ENCODE assay signal across 9 mouse cellular contexts in the genomic region with DNA sequence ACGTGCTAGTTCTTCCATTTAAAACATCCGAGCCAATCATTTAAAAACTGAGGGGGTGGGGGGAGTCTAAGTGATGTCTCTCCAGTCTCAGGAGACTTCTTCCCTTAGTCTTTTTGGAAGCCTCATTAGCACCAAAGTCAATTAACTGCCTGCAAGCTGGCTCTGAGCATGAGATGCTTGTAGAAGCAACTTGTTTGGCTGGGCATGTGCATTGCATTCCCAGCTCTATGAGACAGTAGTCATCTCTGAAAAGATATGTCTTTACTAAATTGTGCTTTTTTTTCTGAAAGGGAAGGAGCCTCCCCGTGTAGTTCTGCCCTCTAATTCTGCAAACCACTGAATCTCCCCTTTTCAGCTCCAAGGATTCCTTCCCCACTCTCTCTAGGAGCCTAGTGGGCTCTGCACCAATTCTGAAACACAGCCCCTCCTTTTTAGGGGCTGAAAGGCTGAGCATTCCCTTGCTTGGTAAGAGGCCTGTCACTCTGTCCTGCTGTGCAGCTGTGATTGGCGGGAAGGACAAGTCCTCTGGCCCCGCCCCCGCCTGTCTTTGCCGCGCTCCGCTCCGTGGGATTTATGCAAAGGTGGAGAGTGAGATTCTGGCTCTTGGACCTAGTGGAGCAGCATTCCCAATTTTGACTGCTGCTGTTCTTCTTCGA. TPM values are rescaled to one million over a fixed set of nuclear protein-coding genes. Genes with fewer than 3 reads are reported as not detected.
DNase-seq lines count a peak whose midpoint lies in the region; ATAC-seq and TF ChIP-seq lines count a peak whose summit lies in the region.
"Had no signal": no experiment of that assay in that cellular context is flagged by ENCODE, and none has a peak within 500 bp of the region (broad histone marks: within the 10 kb centered on the region; RNA-seq: fewer than 3 reads in every experiment).

Glra3 (plus strand) TSS at position 591 of the 656 bp plus-strand sequence.

- no peaks in the 10 kb centered on the region for H3K27me3 ChIP-seq in heart, embryonic 16.5 days (ENCODE audit: control insufficient read depth, insufficient read depth, low read length)
- no peaks in the 10 kb centered on the region for H3K27me3 ChIP-seq in embryonic facial prominence, embryonic 11.5 days (ENCODE audit: control insufficient read depth, insufficient read depth, low read length)
- H3K27me3 ChIP-seq in intestine, embryonic 16.5 days (replicated peaks; ENCODE audit: control insufficient read depth, insufficient read depth, low read length) = no peaks in the 10 kb centered on the region
- no peaks in the 10 kb centered on the region for H3K27me3 ChIP-seq in midbrain, embryonic 11.5 days (ENCODE audit: control insufficient read depth, insufficient read depth, low read length)
- H3K27me3 ChIP-seq in stomach, postnatal 0 days (ENCODE audit: control insufficient read depth, insufficient read depth, low read length) = no peaks in the 10 kb centered on the region

- peak within 1 kb of the TSS; percentile 32 for H3K4me2 ChIP-seq in heart, embryonic 16.5 days (ENCODE audit: low read depth, low read length)
- H3K4me2 ChIP-seq in embryonic facial prominence, embryonic 11.5 days (ENCODE audit: low read depth, low read length) = peak within 1 kb of the TSS; percentile 22
- H3K4me2 ChIP-seq in intestine, embryonic 16.5 days (ENCODE audit: low read depth, low read length) = peak within 1 kb of the TSS; percentile 7; the same call in 1 of the 2 replicates
- peak within 1 kb of the TSS; percentile 69 for H3K4me2 ChIP-seq in midbrain, embryonic 11.5 days
- no peak within 1 kb of the TSS for H3K4me2 ChIP-seq in stomach, postnatal 0 days (replicated peaks; ENCODE audit: low read depth)

- TF ChIP-seq CTCF in stomach, postnatal 0 days (IDR thresholded peaks at IDR 0.05; ENCODE audit: low read depth) = no peak

- no peaks in the 10 kb centered on the region for H3K36me3 ChIP-seq in heart, embryonic 16.5 days (ENCODE audit: control insufficient read depth, insufficient read depth)
- no peaks in the 10 kb centered on the region for H3K36me3 ChIP-seq in embryonic facial prominence, embryonic 11.5 days (replicated peaks; ENCODE audit: control insufficient read depth, insufficient read depth, low read depth, low read length)
- no peaks in the 10 kb centered on the region for H3K36me3 ChIP-seq in intestine, embryonic 16.5 days (ENCODE audit: control insufficient read depth, insufficient read depth, low read length)
- H3K36me3 ChIP-seq in midbrain, embryonic 11.5 days (ENCODE audit: control insufficient read depth, insufficient read depth, low read length) = no peaks in the 10 kb centered on the region
- no peaks in the 10 kb centered on the region for H3K36me3 ChIP-seq in stomach, postnatal 0 days (ENCODE audit: control insufficient read depth, insufficient read depth, low read length)

- no peak within 1 kb of the TSS for H3K27ac ChIP-seq in heart, embryonic 16.5 days (ENCODE audit: low read length)
- H3K27ac ChIP-seq in embryonic facial prominence, embryonic 11.5 days (replicated peaks; ENCODE audit: low read depth, low read length) = no peak within 1 kb of the TSS
- H3K27ac ChIP-seq in intestine, embryonic 16.5 days (ENCODE audit: low read length) = no peak within 1 kb of the TSS
- no peak within 1 kb of the TSS for H3K27ac ChIP-seq in midbrain, embryonic 11.5 days (ENCODE audit: low read depth, low read length)
- H3K27ac ChIP-seq in stomach, postnatal 0 days (replicated peaks) = no peak within 1 kb of the TSS

- no peak for DNase-seq in heart, adult 8-10 months (ENCODE audit: low spot score)
- peak; percentile 56 for DNase-seq in embryonic facial prominence, embryonic 11.5 days (ENCODE audit: low spot score)
- peak; percentile 82 for DNase-seq in midbrain, embryonic 11.5 days (ENCODE audit: low spot score, missing footprints)
- peak; percentile 12 for DNase-seq in stomach, postnatal 0 days (ENCODE audit: low spot score)
- no peak for DNase-seq in spleen, postnatal 10 days (ENCODE audit: low spot score in 2 of 2)
- no peak for DNase-seq in gastrocnemius, postnatal 36 days

- 15% methylated on average over 11 of the region's 11 CpGs for WGBS in heart, embryonic 16.5 days
- WGBS in embryonic facial prominence, embryonic 11.5 days = 12% methylated on average over 11 of the region's 11 CpGs
- 14% methylated on average over 11 of the region's 11 CpGs for WGBS in intestine, embryonic 16.5 days
- 13% methylated on average over 11 of the region's 11 CpGs for WGBS in midbrain, embryonic 11.5 days
- WGBS in stomach, postnatal 0 days = 17% methylated on average over 11 of the region's 11 CpGs

- TF ChIP-seq EP300 in stomach, postnatal 0 days (optimal IDR thresholded peaks at IDR 0.05) = no peak

- no peaks in the 10 kb centered on the region for H3K4me1 ChIP-seq in heart, embryonic 16.5 days (ENCODE audit: control insufficient read depth, insufficient read depth, low read length)
- no peaks in the 10 kb centered on the region for H3K4me1 ChIP-seq in embryonic facial prominence, embryonic 11.5 days (ENCODE audit: control insufficient read depth, insufficient read depth, low read length)
- no peaks in the 10 kb centered on the region for H3K4me1 ChIP-seq in intestine, embryonic 16.5 days (ENCODE audit: control insufficient read depth, insufficient read depth, low read length)
- no peaks in the 10 kb centered on the region for H3K4me1 ChIP-seq in midbrain, embryonic 11.5 days (ENCODE audit: control insufficient read depth, insufficient read depth, low read length)
- no peaks in the 10 kb centered on the region for H3K4me1 ChIP-seq in stomach, postnatal 0 days (replicated peaks; ENCODE audit: control insufficient read depth, insufficient read depth)

- intact Hi-C loops in gastrocnemius, postnatal 36 days (cut with DNase I) = no loop called here

- no peak within 1 kb of the TSS for H3K9ac ChIP-seq in heart, embryonic 16.5 days (ENCODE audit: low read length)
- H3K9ac ChIP-seq in embryonic facial prominence, embryonic 11.5 days (replicated peaks; ENCODE audit: low read length) = no peak within 1 kb of the TSS
- no peak within 1 kb of the TSS for H3K9ac ChIP-seq in intestine, embryonic 16.5 days (ENCODE audit: low read depth, low read length)
- H3K9ac ChIP-seq in midbrain, embryonic 11.5 days (ENCODE audit: low read length) = peak within 1 kb of the TSS; percentile 24; the same call in 1 of the 2 replicates
- H3K9ac ChIP-seq in stomach, postnatal 0 days (ENCODE audit: low read length) = no peak within 1 kb of the TSS

- ATAC-seq in heart, embryonic 16.5 days (replicated peaks; ENCODE audit: extremely low read depth, insufficient read depth, low FRiP score) = peak; percentile 10; the same call in 1 of the 2 replicates
- ATAC-seq in embryonic facial prominence, embryonic 11.5 days (replicated peaks; ENCODE audit: insufficient number of reproducible peaks, low FRiP score, low TSS enrichment, low read depth) = peak; percentile 92
- ATAC-seq in intestine, embryonic 16.5 days = no peak
- ATAC-seq in midbrain, embryonic 11.5 days (ENCODE audit: low FRiP score) = peak; percentile 99
- no peak for ATAC-seq in stomach, postnatal 0 days (ENCODE audit: low FRiP score, low TSS enrichment)

- no peaks in the 10 kb centered on the region for H3K9me3 ChIP-seq in heart, embryonic 16.5 days (replicated peaks; ENCODE audit: control insufficient read depth, low read length)
- H3K9me3 ChIP-seq in embryonic facial prominence, embryonic 11.5 days (replicated peaks; ENCODE audit: control insufficient read depth, low read length) = no peaks in the 10 kb centered on the region
- H3K9me3 ChIP-seq in intestine, embryonic 16.5 days (ENCODE audit: control insufficient read depth, low read length) = no peaks in the 10 kb centered on the region
- H3K9me3 ChIP-seq in midbrain, embryonic 11.5 days (ENCODE audit: control insufficient read depth, low read length) = no peaks in the 10 kb centered on the region
- no peaks in the 10 kb centered on the region for H3K9me3 ChIP-seq in stomach, postnatal 0 days (ENCODE audit: control insufficient read depth, low read length)

- H3K4me3 ChIP-seq in heart, embryonic 16.5 days (ENCODE audit: low read length) = no peak within 1 kb of the TSS
- peak within 1 kb of the TSS; percentile 15; the same call in 1 of the 2 replicates for H3K4me3 ChIP-seq in embryonic facial prominence, embryonic 11.5 days (ENCODE audit: low read depth, low read length)
- no peak within 1 kb of the TSS for H3K4me3 ChIP-seq in intestine, embryonic 16.5 days (ENCODE audit: low read length)
- H3K4me3 ChIP-seq in midbrain, embryonic 11.5 days (ENCODE audit: low read depth, low read length) = peak within 1 kb of the TSS; percentile 32
- no peak within 1 kb of the TSS for H3K4me3 ChIP-seq in stomach, postnatal 0 days (ENCODE audit: low read depth, low read length)

RNA-seq across cellular contexts. Expression of gene Glra3, which starts in this region (rescaled TPM):
- polyA plus RNA-seq in heart, embryonic 16.5 days (2015; fragmentation: Nextera tagmentation; extraction: Ambion mirVana) = 0.03 TPM in 1 of 2 replicates, not detected in the other
- not detected for total RNA-seq in heart, adult 8-10 months (2022)
- 0.13 TPM in 1 of 2 replicates, not detected in the other for polyA plus RNA-seq in embryonic facial prominence, embryonic 11.5 days (2014; fragmentation: Nextera tagmentation; extraction: Ambion mirVana)
- polyA plus RNA-seq in intestine, embryonic 16.5 days (2015; fragmentation: Nextera tagmentation; extraction: Ambion mirVana) = not detected in 2 replicates
- polyA plus RNA-seq in midbrain, embryonic 11.5 days (2014; fragmentation: Nextera tagmentation; extraction: Ambion mirVana) = 0.16 TPM in 1 of 2 replicates, not detected in the other
- polyA plus RNA-seq in stomach, postnatal 0 days (2015; fragmentation: Nextera tagmentation; extraction: Ambion mirVana) = not detected in 2 replicates
- not detected for total RNA-seq in gastrocnemius, postnatal 36 days (2021)
- polyA plus RNA-seq: large intestine, adult 2 months had no signal

Comparison
In these comparisons a context has a peak if more than half of its experiments do, and no peak if none do; other contexts are left out.
1. Peak in ATAC-seq and H3K4me2 ChIP-seq in heart, embryonic 16.5 days; RNA of the gene not detected or under 1 TPM.
2. Peak in DNase-seq, ATAC-seq, H3K4me3 ChIP-seq and H3K4me2 ChIP-seq in embryonic facial prominence, embryonic 11.5 days; RNA of the gene not detected or under 1 TPM.
3. Peak in DNase-seq, ATAC-seq, H3K4me3 ChIP-seq, H3K9ac ChIP-seq and H3K4me2 ChIP-seq in midbrain, embryonic 11.5 days; RNA of the gene not detected or under 1 TPM.
4. Peak in DNase-seq in stomach, postnatal 0 days; RNA of the gene not detected or under 1 TPM.